Mouse (Mus musculus) right cerebral cortex, postnatal 25 days (tissue): ENCODE measurements around the gene Cinp.

ENCODE experiments used
- DNase-seq: peaks from one replicate; pipeline ENCODE4 v3.0.0; 2022

Cinp gene

DNA sequence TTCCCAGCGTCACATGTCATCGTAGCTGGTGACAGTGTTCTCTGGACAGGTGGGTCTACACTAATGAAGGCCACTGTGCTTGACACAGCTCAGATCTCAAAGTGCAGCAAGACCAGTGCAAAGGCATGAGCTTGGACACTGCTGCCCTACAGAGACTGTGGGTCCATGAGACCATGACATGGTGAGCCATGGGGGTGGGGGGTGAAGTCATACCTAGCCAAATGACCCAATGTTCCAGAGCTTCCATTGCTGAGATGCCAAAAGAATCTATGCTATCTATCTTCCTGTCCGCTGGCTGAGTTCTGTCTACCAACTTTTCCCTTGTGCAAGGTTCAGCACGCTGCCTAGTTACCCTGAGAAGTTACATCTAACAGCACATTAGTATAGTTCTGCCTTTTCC, 60.0 kb downstream of the Cinp start:
- no peak for DNase-seq
